Mouse (Mus musculus) cerebellum, adult 2 months (tissue): ENCODE results near the gene Pick1. TPM values are rescaled to one million over a fixed set of nuclear protein-coding genes. Genes with fewer than 3 reads are reported as not detected.

Source experiments
- DNase-seq, 2 experiments: peaks; one replicate each; pipeline ENCODE4 v3.0.0; 2021
- H3K27ac ChIP-seq: fragments of 200-500 bp; 2 replicates; pipeline ENCODE4 v1.5.1; 2012; ENCODE audit warnings: low read length, control low read depth, inconsistent platforms; ENCODE audit not compliant: insufficient read depth
- H3K27me3 ChIP-seq: fragments of 200-500 bp; 2 replicates; pipeline ENCODE4 v1.6.1; 2012; ENCODE audit warnings: inconsistent platforms, mild to moderate bottlenecking, low read length, moderate library complexity; ENCODE audit not compliant: control insufficient read depth, insufficient read depth
- H3K4me1 ChIP-seq: fragments of 200-500 bp; 2 replicates; pipeline ENCODE4 v1.6.1; 2011; ENCODE audit warnings: low read length; ENCODE audit not compliant: control insufficient read depth, insufficient read depth
- H3K4me3 ChIP-seq: fragments of 200-500 bp; replicated peaks from 2 replicates; pipeline ENCODE3; 2011; ENCODE audit warnings: mild to moderate bottlenecking, low read depth, low read length, control low read depth; ENCODE audit not compliant: insufficient read depth
- CTCF ChIP-seq: fragments of 200-500 bp; IDR thresholded peaks from 2 replicates; pipeline ENCODE4 v1.5.1; 2011; ENCODE audit warnings: low read depth, mild to moderate bottlenecking, control low read depth, low read length, moderate library complexity, borderline replicate concordance; ENCODE audit not compliant: insufficient read depth
- POLR2A ChIP-seq: fragments of 200-500 bp; IDR thresholded peaks from 2 replicates; pipeline ENCODE4 v1.6.1; 2011; ENCODE audit warnings: low read length, control low read depth, borderline replicate concordance; ENCODE audit not compliant: insufficient read depth
- WGBS: fragments of 180-500 bp; shearing (Covaris S2); methylation state at CpG from one replicate; pipeline ENCODE4 v1.1.7; 2018; 5-methylcytosine and 5-hydroxymethylcytosine counted together
- polyA plus RNA-seq: library from polyadenylated mRNA; depleted of rRNA; stranded (reverse); fragments of >200 nt; gene quantifications from 2 replicates; pipeline ENCODE4 v1.2.3, GENCODE M21; 2012

Pick1 gene
- polyA plus RNA-seq, 1 experiment: 93.1 TPM

DNA sequence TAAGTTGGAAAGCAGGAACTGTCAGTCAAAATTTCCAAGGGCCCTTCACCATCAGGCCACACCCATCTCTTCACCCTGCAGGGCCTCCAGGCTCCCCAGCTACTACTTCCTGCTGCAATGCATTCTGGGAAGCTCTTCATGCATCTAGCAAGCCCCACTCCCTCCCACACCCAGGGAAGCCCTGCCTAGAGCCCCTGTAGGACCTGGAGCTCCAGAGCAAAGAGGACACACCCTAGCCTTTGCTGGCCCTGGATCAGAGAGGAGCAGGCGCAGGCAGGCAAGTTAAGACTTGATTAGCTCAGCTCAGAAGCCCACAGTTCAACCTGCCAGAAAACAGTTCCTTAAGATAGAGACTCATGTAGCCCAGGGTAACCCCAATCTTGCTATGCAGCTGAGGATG, 52.4 kb downstream of the Pick1 start:
- H3K27me3 ChIP-seq: no peaks in the 10 kb centered on the region
- WGBS: 89% methylated on average over 1 of the region's 1 CpGs
- no peak overlapping the region for H3K27ac ChIP-seq
- H3K4me3 ChIP-seq: no peak overlapping the region
- H3K4me1 ChIP-seq: no peaks in the 10 kb centered on the region
- TF ChIP-seq POLR2A (no peak), CTCF (no peak)
- DNase-seq: no peak

DNA sequence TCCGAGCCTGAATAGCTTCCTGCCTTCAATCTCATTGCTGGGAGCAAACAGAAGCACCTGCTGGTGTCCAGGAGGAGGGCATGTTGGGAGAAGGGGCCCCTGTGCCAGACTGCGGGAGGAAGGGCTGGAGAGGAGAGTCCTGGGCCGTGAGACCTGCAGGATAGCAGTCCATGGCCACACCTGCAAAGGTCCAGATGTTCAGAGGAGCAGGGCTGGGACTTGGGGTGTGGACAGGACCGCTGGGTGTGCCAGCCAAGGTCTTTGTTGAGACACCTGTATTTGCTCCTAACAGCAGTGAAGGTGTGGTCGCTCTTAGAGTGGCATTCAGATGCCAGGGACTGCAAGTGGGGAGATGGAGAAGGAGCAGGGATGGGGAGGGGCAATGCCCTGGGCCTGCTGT, 53.5 kb downstream of the Pick1 start:
- no peaks in the 10 kb centered on the region for H3K4me1 ChIP-seq
- H3K4me3 ChIP-seq: no peak overlapping the region
- no peak for DNase-seq
- no peak overlapping the region for H3K27ac ChIP-seq
- 81% methylated on average over 5 of the region's 5 CpGs for WGBS
- H3K27me3 ChIP-seq: no peaks in the 10 kb centered on the region
- TF ChIP-seq CTCF (no peak), POLR2A (no peak)

DNA sequence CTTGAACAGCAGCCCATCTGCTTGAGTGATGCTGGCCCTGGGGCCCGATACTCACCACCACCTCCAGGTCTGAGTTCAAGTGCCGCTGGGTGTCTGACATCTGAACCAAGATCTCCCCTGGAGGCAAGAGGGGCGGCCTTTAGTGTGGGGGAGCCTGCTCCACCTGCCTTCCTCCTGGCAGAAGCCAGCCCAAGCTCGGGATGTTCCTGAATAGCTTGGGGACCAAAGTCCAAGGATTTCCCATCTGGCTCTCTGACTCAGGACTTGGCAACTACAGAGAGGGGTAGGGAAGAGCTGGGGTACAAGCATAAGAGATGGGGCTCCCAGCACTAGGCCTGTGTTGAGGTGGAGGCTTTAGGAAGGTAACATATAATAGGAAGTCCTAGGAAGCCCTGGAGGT, 54.4 kb downstream of the Pick1 start:
- WGBS: 73% methylated on average over 4 of the region's 4 CpGs
- no peaks in the 10 kb centered on the region for H3K4me1 ChIP-seq
- TF ChIP-seq CTCF: no peak
- TF ChIP-seq POLR2A: no peak
- H3K27me3 ChIP-seq: no peaks in the 10 kb centered on the region
- no peak for DNase-seq
- no peak overlapping the region for H3K27ac ChIP-seq
- H3K4me3 ChIP-seq: no peak overlapping the region

DNA sequence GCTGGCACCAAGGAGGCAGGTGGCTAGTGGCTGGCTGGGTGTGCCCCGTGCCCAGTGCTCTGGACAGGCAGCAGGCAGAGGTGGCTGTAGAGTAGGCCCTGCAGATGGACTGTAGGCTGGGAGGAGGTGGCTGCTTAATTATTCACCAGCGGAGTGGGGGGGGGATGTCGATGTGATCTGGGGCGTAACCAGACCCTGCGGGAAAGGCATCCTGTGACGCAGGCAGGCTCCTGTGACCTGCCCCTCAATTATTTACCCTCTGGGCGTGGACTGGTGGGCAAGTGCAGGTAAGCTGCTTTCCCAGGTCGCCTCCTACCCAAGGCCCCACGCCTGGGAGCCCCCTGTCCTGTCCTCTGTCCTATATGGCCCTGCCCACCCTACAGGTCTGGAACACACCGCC, 56.4 kb downstream of the Pick1 start, which contains the start of gene Baiap2l2:
Gene Baiap2l2 (minus strand): TSS at position 139 of the 400 bp plus-strand sequence.
- H3K27me3 ChIP-seq: no peaks in the 10 kb centered on the region
- H3K4me3 ChIP-seq: no peak within 1 kb of the TSS
- no peak for TF ChIP-seq POLR2A
- no peak for TF ChIP-seq CTCF
- no peak within 1 kb of the TSS for H3K27ac ChIP-seq
- H3K4me1 ChIP-seq: no peaks in the 10 kb centered on the region
- WGBS: 75% methylated on average over 10 of the region's 10 CpGs
- DNase-seq: no peak

DNA sequence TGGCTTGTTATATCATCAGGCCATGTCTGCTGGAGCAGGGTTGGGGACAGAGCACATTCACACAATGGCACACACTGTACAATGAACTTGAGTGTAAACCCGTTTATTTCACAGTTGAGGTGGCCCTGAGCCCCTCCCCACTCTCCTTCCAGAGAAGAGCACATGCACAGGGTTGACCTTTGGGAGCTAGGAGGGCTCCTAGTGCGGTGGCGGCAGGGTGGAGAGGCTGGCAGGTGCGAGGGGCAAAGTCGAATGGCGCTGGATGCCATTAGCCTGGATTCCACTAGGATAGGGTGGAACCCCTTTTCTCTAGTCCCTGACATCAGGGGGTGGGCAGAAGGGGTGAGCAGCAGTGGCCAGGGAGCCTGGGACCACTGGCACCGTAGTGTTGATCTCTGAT, 57.2 kb downstream of the Pick1 start:
- no peak for DNase-seq
- TF ChIP-seq CTCF (no peak), POLR2A (no peak)
- Histone ChIP-seq H3K27ac (no peak overlapping the region), H3K27me3 (no peaks in the 10 kb centered on the region), H3K4me1 (no peaks in the 10 kb centered on the region), H3K4me3 (no peak overlapping the region)
- WGBS: 86% methylated on average over 7 of the region's 7 CpGs

DNA sequence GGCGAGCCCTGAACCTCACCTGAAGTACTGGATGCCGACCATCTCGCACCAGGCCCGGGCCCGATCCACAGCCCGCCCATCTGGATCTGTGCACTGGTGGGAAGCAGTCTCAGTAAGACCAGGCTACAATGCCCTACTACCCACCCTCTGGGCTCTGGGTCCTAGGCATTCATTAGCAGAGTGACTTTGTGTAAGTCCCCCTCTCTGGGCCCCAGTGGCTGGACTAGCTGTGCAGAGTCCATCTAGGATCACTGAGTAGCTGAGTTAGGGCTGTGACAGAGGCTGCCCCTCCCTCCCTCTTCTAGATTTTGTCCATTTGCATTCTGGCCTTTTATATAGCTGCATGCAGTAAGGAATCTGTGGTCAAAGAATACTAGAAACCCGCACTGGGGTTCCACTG, 58.1 kb downstream of the Pick1 start:
- no peak for DNase-seq
- 81% methylated on average over 7 of the region's 7 CpGs for WGBS
- no peak for TF ChIP-seq POLR2A
- no peak for TF ChIP-seq CTCF

DNA sequence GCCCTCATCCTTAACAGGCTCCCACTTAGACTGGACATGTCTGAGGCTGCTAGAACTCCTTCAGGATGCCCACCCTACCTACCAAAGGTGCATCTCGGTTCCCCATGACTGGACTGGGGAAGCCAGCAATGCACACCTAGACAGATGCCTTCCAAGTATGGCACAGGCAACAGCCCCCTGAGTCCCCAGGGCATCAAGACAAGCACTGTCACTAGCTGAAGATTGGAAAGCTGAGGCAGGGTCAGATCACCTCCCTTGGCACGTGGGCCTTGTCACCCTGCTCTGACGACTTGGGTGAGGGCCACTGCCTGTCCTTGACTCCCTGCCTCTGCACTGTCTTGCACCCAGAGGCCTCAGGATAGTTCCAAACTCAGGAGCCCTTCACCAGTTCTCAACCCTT, 59.4 kb downstream of the Pick1 start:
- no peak for DNase-seq
- no peak for TF ChIP-seq CTCF
- TF ChIP-seq POLR2A: no peak
- Histone ChIP-seq H3K4me1 (no peaks in the 10 kb centered on the region), H3K27me3 (no peaks in the 10 kb centered on the region), H3K27ac (no peak overlapping the region), H3K4me3 (no peak overlapping the region)
- 69% methylated on average over 3 of the region's 3 CpGs for WGBS

More for the DNA sequence above, 58.1 kb downstream of the Pick1 start:
- no peaks in the 10 kb centered on the region for H3K27me3 ChIP-seq
- no peaks in the 10 kb centered on the region for H3K4me1 ChIP-seq
- H3K27ac ChIP-seq: no peak overlapping the region
- H3K4me3 ChIP-seq: no peak overlapping the region

DNA sequence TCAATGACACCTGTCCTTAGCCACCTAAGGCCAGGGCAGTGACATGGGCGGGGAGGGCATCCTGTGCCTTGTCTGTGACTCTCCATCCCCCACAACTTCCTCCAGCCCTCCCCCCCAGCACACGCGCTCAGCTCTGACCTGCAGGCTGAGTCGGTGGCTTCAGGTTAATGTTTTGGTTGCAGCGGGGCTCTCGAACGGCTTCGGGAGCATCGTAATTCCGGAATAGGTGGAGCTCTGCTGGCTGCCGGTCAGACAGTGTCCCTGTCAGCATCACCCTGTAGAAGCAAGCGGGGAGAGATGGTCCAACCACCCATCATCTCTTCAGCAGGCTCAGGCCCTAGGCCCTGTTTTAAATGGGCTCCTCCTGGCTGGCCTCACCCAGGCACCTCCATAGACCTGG, 60.5 kb downstream of the Pick1 start:
- TF ChIP-seq CTCF: no peak
- 96% methylated on average over 12 of the region's 12 CpGs for WGBS
- Histone ChIP-seq H3K27me3 (no peaks in the 10 kb centered on the region), H3K4me1 (no peaks in the 10 kb centered on the region), H3K4me3 (no peak overlapping the region), H3K27ac (no peak overlapping the region)
- no peak for DNase-seq
